Mouse (Mus musculus): Measurements from ENCODE around the gene Rps5. TPM values are rescaled to one million over a fixed set of nuclear protein-coding genes. Genes with fewer than 3 reads are reported as not detected.

The Rps5 gene
- polyA plus RNA-seq (2017; shearing (Covaris generic)) = 1,064 TPM

DNA sequence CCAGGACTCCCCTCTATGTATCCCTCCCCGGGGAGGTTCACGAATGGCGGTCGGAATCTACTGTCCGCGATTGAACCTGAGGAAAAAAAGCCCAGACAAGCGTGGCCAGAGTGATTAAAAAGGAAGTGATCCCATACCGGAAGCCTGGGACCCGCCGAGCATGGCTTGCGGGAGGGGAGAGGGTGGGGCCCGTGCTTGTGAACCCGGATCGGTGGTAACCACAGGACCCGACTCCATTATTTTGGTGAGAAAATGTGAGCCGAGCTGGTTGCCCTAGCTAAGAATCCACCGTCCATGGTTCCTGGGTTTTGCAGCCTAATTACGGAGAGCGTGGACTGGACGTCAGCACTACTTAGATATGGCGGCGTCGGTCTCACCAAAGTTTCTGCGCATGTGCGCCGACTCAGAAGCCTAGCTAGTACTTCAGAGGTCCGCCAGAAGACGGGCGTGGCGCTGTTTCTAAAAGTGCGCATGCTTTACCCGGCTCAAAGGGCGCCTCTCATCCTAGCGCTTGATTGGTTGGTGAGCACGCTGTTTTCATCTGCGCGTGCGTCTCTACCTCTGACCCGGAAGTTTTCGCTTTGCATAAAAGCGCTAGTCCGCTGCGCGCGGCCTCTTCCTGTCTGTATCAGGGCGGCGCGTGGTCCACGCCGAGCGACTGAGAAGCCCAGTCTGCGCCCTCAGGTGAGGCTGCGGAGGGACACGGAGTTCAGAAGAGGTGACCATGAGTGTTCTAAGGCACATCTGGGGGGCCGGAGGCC, at the start of gene Rps5:
Gene Rps5 (plus strand): TSS at position 586 of the 761 bp plus-strand sequence.

DNA sequence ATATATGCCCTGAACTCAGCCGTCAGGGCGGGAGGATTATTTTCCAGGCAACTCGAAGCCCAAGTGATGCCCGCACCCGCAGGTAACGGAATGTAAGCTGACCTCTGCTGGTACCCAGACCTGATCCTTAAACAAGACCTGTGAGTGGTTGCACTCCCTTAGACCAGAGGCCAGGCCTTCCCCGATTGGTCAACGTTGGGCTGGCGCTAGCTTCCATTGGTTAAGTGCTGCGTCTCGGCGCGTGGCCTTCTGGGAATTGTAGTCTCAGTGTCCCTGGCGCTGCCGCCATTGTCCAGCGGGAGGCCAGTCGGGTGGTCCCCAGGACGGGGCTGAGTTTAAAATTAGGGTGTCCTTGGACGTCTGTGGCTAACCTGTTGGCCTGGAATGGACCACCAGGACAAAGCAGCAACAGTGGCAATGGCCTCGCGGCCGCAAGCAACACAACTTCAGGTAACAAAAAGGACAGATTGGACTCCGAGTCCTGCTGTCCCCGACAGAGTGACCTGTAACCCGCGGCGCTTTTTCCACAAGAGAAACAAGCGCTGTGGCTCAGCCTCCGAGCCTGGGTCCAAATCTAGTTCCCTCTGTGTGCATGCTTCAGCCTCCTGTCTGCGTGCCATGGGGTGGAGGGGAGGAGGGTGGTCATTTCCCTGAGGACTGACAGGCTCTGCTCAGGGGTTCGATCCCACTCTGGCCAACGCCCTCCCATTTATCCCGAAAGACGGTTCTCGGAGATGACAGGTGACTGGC, 41.0 kb upstream of the Rps5 start, which contains the start of gene Zfp128:
Gene Zfp128 (plus strand): TSS at position 267 of the 750 bp plus-strand sequence.

DNA sequence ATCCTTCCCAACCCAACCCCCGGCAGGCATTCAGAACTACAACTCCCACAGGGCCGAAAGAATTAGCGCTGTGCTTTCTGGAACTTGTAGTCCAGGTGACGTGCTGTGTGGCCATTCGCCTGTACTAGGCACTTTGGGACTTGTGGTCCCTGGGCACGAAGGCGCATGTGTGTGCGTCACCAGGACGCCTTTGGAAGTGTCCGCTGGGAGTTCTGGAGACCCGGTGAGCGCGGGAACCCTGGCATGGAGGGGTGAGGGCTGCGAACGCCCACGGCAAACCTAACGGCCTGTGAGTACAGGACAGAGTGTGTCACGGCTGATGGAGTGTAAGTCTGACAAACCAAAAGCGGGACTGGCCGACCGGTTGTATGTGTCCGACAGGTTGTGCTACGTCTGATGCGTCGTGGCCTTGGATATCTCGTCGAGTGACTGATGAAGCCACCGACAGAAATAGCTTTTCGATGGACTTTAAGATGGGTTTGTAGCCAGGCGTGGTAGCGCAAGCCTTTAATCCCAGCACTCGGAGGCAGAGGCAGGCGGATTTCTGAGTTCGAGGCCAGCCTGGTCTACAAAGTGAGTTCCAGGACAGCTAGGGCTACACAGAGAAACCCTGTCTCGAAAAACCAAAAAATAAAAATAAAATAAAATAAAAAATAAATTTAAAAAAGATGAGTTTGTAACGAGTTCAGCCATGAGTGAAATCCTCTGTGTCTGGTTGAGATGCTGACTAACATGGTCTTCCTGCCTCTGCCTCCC, 24.3 kb upstream of the Rps5 start, which contains the start of gene Zscan22:
Gene Zscan22 (plus strand): TSS at position 161 of the 756 bp plus-strand sequence.

DNA sequence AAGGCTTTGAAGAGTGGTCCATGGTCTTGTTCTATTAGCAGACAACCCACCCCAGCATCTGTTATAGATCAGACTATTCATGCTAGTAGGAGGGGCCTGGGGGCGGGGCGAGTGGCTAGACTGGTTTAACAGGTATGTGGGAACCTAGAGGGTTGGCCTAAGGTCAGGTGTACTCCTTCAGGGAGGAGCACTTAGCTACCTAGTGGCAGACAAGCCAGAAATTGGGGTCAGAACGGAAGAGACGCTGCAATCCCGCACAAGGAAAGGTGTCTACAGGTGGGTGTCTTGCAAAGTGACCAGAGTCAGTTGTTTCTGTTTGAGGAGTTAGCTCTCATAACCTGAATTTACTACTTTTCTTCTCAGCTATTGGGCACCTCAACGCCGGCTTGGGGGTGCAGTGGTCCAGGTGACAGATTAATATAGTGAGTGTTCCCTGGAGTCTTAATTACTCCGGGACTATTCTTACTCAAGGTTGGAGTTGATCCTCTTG, 5.1 kb downstream of the Rps5 start, which contains the start of gene Rnf225:
Gene Rnf225 (plus strand): TSS at position 226 of the 490 bp plus-strand sequence.

DNA sequence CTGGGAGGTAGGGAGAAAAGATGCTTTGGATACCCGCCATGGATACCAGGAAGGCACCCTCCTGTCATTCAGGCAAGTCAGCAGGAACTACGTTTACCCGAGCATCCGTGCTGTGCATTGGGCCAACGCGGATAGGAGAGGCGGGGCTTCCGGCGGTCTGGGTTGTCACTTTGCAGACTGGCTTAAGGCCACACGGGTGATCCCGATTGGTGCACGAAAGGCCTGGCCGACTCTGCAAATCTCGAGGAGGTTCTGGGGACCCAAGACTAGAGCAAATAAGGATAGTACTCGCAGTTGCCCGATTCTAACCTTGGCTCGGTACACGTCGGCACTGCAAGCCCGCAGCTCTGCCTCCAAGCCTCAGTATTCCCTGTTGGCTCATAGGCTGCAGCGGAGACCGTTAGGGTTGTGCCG, 43.6 kb downstream of the Rps5 start, which contains the start of gene Zfp324:
Gene Zfp324 (plus strand): TSS at position 161 of the 414 bp plus-strand sequence.

Other genes starting within 250 kb of the Rps5 start
- gene Vmn2r55, start 237.3 kb upstream of the Rps5 start, polyA plus RNA-seq (2017; shearing (Covaris generic)) = not detected
- gene Vmn2r56, start 187.3 kb upstream of the Rps5 start, polyA plus RNA-seq (2017; shearing (Covaris generic)) = not detected
- gene Zscan18, start 118.7 kb upstream of the Rps5 start, polyA plus RNA-seq (2017; shearing (Covaris generic)) = 14.1 TPM
- 6.6 TPM for gene Zfp329, start 103.4 kb upstream of the Rps5 start, polyA plus RNA-seq (2017; shearing (Covaris generic))
- gene Zfp110, start 87.5 kb upstream of the Rps5 start, polyA plus RNA-seq (2017; shearing (Covaris generic)) = 97.7 TPM
- 0.33 TPM for gene Zfp128, start 41.1 kb upstream of the Rps5 start, polyA plus RNA-seq (2017; shearing (Covaris generic))
- gene Zscan22, start 24.5 kb upstream of the Rps5 start, polyA plus RNA-seq (2017; shearing (Covaris generic)) = 6.1 TPM
- 0.16 TPM for gene Rnf225, start 5.1 kb downstream of the Rps5 start, polyA plus RNA-seq (2017; shearing (Covaris generic))
- 1.0 TPM for gene Zfp324, start 43.5 kb downstream of the Rps5 start, polyA plus RNA-seq (2017; shearing (Covaris generic))
- gene Zfp446, start 55.6 kb downstream of the Rps5 start, polyA plus RNA-seq (2017; shearing (Covaris generic)) = 4.5 TPM
- 0.96 TPM for gene Slc27a5, start 75.9 kb downstream of the Rps5 start, polyA plus RNA-seq (2017; shearing (Covaris generic))
- gene Trim28, start 76.8 kb downstream of the Rps5 start, polyA plus RNA-seq (2017; shearing (Covaris generic)) = 88.3 TPM
- 5.0 TPM for gene Zbtb45, start 87.7 kb downstream of the Rps5 start, polyA plus RNA-seq (2017; shearing (Covaris generic))
- gene Chmp2a, start 112.5 kb downstream of the Rps5 start, polyA plus RNA-seq (2017; shearing (Covaris generic)) = 170 TPM
- gene Ube2m, start 116.0 kb downstream of the Rps5 start, polyA plus RNA-seq (2017; shearing (Covaris generic)) = 140 TPM
- 0.67 TPM for gene Mzf1, start 132.5 kb downstream of the Rps5 start, polyA plus RNA-seq (2017; shearing (Covaris generic))
- 0.06 TPM for gene Vmn1r85, start 172.9 kb downstream of the Rps5 start, polyA plus RNA-seq (2017; shearing (Covaris generic))
- 0.06 TPM for gene Vmn1r86, start 197.6 kb downstream of the Rps5 start, polyA plus RNA-seq (2017; shearing (Covaris generic))
- not detected for gene Vmn1r87, start 217.9 kb downstream of the Rps5 start, polyA plus RNA-seq (2017; shearing (Covaris generic))
- gene Vmn1r88, start 237.3 kb downstream of the Rps5 start, polyA plus RNA-seq (2017; shearing (Covaris generic)) = 0.13 TPM

Data from effector memory CD4-positive, alpha-beta T cell, adult 7 months (primary cell).